Mouse (Mus musculus) kidney, embryonic 15.5 days (tissue): Measurements from ENCODE around the gene Mvb12b. TPM values are rescaled to one million over a fixed set of nuclear protein-coding genes. Genes with fewer than 3 reads are reported as not detected.
A peak's percentile ranks its signal among the peaks of the same experiment; 100 is the strongest.

Source experiments
- ATAC-seq: fragments of 200-750 bp; cut with Nextera tagmentation; replicated peaks from 2 replicates; pipeline ENCODE4 v1.8.0; 2017; ENCODE audit warnings: moderate TSS enrichment; ENCODE audit not compliant: low FRiP score
- H3K27ac ChIP-seq: fragments of 300-500 bp; sonication (generic); 2 replicates; pipeline ENCODE4 v1.5.1; 2015; ENCODE audit warnings: mild to moderate bottlenecking, inconsistent platforms
- H3K27me3 ChIP-seq: fragments of 300-500 bp; sonication (generic); 2 replicates; pipeline ENCODE4 v1.6.1; 2015; ENCODE audit warnings: inconsistent platforms
- H3K36me3 ChIP-seq: fragments of 300-500 bp; sonication (generic); 2 replicates; pipeline ENCODE4 v1.6.1; 2015; ENCODE audit warnings: inconsistent platforms
- H3K4me1 ChIP-seq: fragments of 300-500 bp; sonication (generic); 2 replicates; pipeline ENCODE4 v1.6.1; 2015; ENCODE audit warnings: inconsistent platforms
- H3K4me2 ChIP-seq: fragments of 300-500 bp; sonication (generic); 2 replicates; pipeline ENCODE4 v1.6.1; 2015; ENCODE audit warnings: moderate library complexity, mild to moderate bottlenecking, inconsistent platforms
- H3K4me3 ChIP-seq: fragments of 300-500 bp; sonication (generic); replicated peaks from 2 replicates; pipeline ENCODE4 v1.5.1; 2015; ENCODE audit warnings: mild to moderate bottlenecking, inconsistent platforms
- H3K9ac ChIP-seq: fragments of 300-500 bp; sonication (generic); 2 replicates; pipeline ENCODE4 v1.6.1; 2015; ENCODE audit warnings: mild to moderate bottlenecking, inconsistent platforms
- H3K9me3 ChIP-seq: fragments of 300-500 bp; sonication (generic); replicated peaks from 2 replicates; pipeline ENCODE4 v1.6.1; 2016; ENCODE audit warnings: inconsistent platforms
- whole genome bisulfite sequencing: fragments of 180-500 bp; shearing (Covaris S2); methylation state at CpG from one replicate; pipeline ENCODE4 v1.1.7; 2015; ENCODE audit warnings: mixed read lengths; 5-methylcytosine and 5-hydroxymethylcytosine counted together
- polyA plus RNA-seq: library from polyadenylated mRNA; unstranded; fragments of >200 nt; fragmentation: Nextera tagmentation; extraction: Ambion mirVana; gene quantifications from 2 replicates; pipeline ENCODE4 v1.2.1, GENCODE M21; 2015

Mvb12b gene
- polyA plus RNA-seq, 1 experiment from 2014 or later = 18.4 TPM

DNA sequence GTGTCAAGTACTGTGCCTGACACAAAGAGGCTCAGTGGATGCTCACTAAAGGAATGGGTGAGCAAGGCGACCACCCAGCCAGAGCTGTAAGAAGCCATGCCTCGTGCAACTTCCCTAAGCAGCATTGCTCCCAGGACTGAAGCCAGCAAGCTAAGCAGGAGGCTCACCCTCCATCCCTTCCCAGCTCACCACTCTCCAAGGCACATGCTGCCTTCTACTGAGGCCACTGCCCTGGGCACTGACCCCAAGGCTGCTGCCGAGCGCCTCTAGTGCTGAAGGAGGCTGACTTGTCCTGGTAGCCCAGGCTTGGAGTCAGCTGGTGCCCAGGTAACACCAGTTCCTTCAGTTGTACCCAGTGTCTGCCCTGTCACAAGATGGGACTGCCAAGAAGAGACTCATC lies 45.8 kb downstream of the Mvb12b start:
- ATAC-seq = no peak

DNA sequence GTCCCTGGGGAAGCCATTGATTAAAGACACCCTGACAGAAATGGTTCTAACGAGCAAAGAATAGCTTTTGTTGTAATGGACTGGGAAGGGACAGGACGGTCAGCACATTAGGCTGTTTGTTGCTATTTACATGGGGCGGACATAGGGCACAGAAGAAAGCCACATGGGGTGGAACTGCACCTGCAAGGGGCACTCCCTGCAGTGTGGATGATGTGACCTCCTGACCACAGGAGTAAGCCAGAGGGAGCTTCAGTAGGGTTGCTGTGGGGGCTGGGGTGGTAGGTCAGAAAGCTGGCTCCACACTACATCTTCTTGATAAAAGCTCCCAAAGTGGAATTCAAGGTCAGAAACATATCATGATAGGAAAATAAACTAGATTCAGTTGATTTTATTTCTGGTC lies 47.3 kb downstream of the Mvb12b start:
- Histone ChIP-seq H3K9me3 (no peaks in the 10 kb centered on the region), H3K9ac (no peak overlapping the region), H3K4me1 (peaks cover 21% of the 10 kb centered on the region; the same call in 1 of the 2 replicates), H3K4me2 (no peak overlapping the region), H3K4me3 (no peak overlapping the region), H3K36me3 (peaks cover 10% of the 10 kb centered on the region; the same call in 1 of the 2 replicates), H3K27me3 (no peaks in the 10 kb centered on the region), H3K27ac (no peak overlapping the region)
- WGBS = 72% methylated on average over 3 of the region's 3 CpGs
- no peak for ATAC-seq

More for the DNA sequence above, 45.8 kb downstream of the Mvb12b start:
- Histone ChIP-seq H3K27ac (no peak overlapping the region), H3K36me3 (peaks cover 10% of the 10 kb centered on the region; the same call in 1 of the 2 replicates), H3K4me3 (no peak overlapping the region), H3K4me2 (no peak overlapping the region), H3K4me1 (peaks cover 25% of the 10 kb centered on the region), H3K9me3 (no peaks in the 10 kb centered on the region), H3K9ac (no peak overlapping the region), H3K27me3 (no peaks in the 10 kb centered on the region)
- WGBS = 74% methylated on average over 4 of the region's 4 CpGs

DNA sequence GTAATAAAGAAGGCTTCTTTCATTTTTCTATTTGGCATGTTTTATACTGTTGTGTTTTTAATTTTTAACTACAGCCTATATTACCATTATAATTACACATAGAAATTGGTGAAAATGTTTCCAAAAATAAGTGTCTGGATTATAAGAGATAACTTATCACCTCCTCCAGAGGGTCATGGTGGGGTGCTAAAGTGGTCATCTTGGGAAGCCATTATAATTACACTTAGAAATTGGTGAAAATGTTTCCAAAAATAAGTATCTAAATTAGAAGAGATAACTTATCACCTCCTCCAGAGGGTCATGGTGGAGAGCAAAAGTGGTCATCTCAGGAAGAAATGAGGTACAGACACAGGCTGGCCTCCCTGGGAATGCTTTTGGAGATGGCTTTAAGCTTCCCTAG lies 48.5 kb downstream of the Mvb12b start:
- Histone ChIP-seq H3K27me3 (no peaks in the 10 kb centered on the region), H3K4me1 (peaks cover 21% of the 10 kb centered on the region; the same call in 1 of the 2 replicates), H3K27ac (no peak overlapping the region), H3K4me3 (no peak overlapping the region), H3K9me3 (no peaks in the 10 kb centered on the region), H3K4me2 (no peak overlapping the region), H3K9ac (no peak overlapping the region), H3K36me3 (peaks cover 14% of the 10 kb centered on the region)
- ATAC-seq = no peak

DNA sequence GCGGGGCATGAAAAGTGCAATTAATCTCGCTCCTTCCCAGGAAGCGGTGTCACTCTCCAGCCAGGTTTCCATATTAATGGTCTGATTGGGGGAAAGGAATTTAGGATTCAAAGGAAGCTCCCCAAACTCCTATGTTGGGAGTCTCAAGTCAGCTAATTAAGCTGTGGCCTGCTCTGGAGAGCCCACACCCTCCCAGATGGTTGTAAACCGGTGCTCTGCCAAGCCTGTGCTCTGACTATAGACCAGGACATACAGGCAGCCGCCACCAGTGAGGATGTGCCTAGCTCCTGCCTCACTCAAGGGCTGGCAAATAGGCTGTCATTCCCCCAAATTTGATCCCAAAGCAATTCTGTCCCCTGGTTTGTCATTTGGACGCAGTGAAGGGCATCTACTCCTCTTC lies 50.4 kb downstream of the Mvb12b start:
- Histone ChIP-seq H3K4me3 (no peak overlapping the region), H3K9me3 (no peaks in the 10 kb centered on the region), H3K4me1 (peaks cover 12% of the 10 kb centered on the region; the same call in 1 of the 2 replicates), H3K9ac (no peak overlapping the region), H3K36me3 (peaks cover 19% of the 10 kb centered on the region), H3K27ac (no peak overlapping the region), H3K27me3 (no peaks in the 10 kb centered on the region), H3K4me2 (no peak overlapping the region)
- WGBS = 65% methylated on average over 6 of the region's 6 CpGs
- ATAC-seq = no peak

DNA sequence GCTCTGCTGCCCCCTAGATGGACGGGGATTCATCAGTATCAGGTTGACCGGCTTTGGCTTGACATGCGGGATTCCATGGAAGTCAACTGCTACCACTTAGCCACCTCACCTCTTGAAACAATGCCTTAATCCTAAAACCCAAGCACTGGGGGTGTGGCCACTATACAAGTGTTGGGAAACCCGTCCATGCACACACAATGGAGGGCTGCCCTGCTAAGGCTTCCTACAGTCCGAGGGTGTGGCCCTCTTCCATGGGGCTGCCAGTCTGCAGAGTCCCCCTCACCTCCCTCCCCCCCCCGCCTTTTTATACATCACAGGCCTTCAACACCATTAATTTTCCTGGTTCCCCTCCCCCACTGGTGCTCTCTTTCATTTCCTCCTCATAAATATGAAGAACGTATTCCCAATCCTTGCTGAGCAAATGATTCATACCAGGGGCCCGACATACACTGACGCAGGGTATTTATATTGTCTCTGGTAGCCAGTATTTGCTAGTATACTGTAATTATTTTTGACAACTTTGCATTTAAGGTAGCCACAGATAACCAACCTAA lies 51.0 kb downstream of the Mvb12b start:
- no peak for ATAC-seq
- H3K4me2 ChIP-seq = no peak overlapping the region
- WGBS = 55% methylated on average over 9 of the region's 9 CpGs
- peaks cover 12% of the 10 kb centered on the region; the same call in 1 of the 2 replicates for H3K4me1 ChIP-seq
- H3K4me3 ChIP-seq = no peak overlapping the region
- peaks cover 23% of the 10 kb centered on the region for H3K36me3 ChIP-seq
- no peak overlapping the region for H3K9ac ChIP-seq
- H3K27ac ChIP-seq = no peak overlapping the region
- no peaks in the 10 kb centered on the region for H3K27me3 ChIP-seq
- H3K9me3 ChIP-seq = no peaks in the 10 kb centered on the region

DNA sequence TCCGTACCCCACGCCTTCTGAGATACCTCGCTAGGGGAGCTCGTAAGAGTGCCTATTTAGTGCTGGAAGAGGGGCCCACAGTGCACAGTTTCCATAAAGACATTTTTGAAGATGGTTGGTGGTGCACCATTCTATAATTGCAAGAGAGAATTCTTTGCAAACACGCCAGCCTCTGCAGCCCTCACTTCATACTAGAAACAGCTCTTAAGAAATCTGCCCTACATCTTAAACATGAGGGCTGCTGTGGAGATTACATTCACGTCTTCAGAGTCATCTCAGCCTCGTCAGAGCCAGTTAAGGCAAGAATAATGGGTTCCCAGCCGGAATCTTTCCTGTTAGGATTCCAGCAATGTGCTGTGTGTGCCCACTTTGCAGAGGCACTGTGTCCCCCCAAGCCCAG lies 52.7 kb downstream of the Mvb12b start:
- 91% methylated on average over 8 of the region's 8 CpGs for WGBS
- peaks cover 8% of the 10 kb centered on the region; the same call in 1 of the 2 replicates for H3K4me1 ChIP-seq
- H3K4me3 ChIP-seq = no peak overlapping the region

DNA sequence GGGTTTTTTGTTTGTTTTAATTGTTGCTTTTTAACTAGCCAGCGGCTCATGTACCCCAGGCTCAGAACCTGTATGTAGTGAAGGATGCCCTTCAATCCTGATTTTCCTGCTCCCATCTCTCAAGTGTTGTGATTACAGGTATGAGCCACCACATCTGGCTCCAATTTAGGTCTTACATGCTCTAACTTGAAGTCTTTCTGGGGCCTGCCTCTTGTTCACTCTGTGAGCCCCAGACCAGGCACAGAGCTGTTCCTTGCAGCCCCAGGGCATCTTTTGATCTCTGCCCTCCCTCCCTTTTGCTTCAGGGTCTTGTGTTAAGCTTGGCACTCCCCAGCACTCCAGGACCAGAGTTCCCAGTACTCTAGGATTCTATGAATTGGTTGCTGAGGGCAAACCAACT lies 53.8 kb downstream of the Mvb12b start:
- Histone ChIP-seq H3K4me3 (no peak overlapping the region), H3K4me1 (peaks cover 8% of the 10 kb centered on the region; the same call in 1 of the 2 replicates), H3K27ac (no peak overlapping the region), H3K27me3 (no peaks in the 10 kb centered on the region), H3K9me3 (no peaks in the 10 kb centered on the region), H3K36me3 (peaks cover 32% of the 10 kb centered on the region), H3K4me2 (no peak overlapping the region), H3K9ac (no peak overlapping the region)
- no peak for ATAC-seq
- 86% methylated on average over 1 of the region's 1 CpGs for WGBS

More for the DNA sequence above, 52.7 kb downstream of the Mvb12b start:
- ATAC-seq = no peak
- peaks cover 28% of the 10 kb centered on the region for H3K36me3 ChIP-seq
- H3K4me2 ChIP-seq = no peak overlapping the region
- H3K27me3 ChIP-seq = no peaks in the 10 kb centered on the region
- H3K9me3 ChIP-seq = no peaks in the 10 kb centered on the region
- no peak overlapping the region for H3K9ac ChIP-seq
- H3K27ac ChIP-seq = no peak overlapping the region

DNA sequence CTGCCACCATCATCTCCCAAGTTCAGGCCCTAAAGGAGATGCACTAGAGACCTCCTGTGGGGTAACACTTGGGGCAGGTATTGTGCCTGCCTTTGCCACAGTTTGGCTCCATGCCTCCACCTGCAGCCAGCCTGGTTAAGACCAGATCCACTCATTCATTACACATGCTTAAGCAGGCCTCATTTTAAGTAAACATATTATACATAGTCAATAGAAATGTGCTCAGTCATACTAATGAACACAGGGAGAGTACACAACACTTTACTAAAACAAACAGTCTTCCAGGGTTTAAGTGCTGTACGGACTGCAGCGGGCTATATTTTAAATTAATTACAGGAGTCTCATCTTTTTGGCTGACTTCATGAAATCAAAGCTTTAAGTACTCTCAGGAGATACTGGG lies 57.9 kb downstream of the Mvb12b start:
- Histone ChIP-seq H3K27me3 (no peaks in the 10 kb centered on the region), H3K4me2 (no peak overlapping the region), H3K9me3 (no peaks in the 10 kb centered on the region), H3K4me3 (no peak overlapping the region), H3K9ac (no peak overlapping the region), H3K27ac (no peak overlapping the region), H3K4me1 (peaks cover 4% of the 10 kb centered on the region; the same call in 1 of the 2 replicates), H3K36me3 (peaks cover 49% of the 10 kb centered on the region)
- WGBS = 82% methylated on average over 2 of the region's 2 CpGs
- no peak for ATAC-seq

DNA sequence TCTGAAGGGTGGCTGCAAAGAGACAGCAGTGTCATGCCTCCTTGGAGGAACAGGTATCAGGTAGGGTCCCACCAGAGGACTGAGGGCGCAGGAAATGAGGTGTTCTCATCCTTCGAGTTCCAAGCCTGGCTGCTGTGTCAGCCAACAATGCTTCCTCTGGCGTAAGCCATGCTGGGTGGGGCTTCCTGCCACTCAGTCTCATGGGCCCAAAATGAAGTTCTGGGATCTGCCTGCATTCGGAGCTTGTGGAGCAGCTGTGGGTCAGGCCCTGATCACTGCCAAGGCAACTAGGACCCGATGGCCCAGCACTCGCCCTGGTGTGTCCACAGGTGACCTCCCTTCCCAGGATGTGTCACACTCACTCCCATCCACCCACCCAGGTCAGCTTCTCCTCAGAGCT lies 61.0 kb downstream of the Mvb12b start:
- Histone ChIP-seq H3K36me3 (peaks cover 57% of the 10 kb centered on the region), H3K9me3 (no peaks in the 10 kb centered on the region), H3K27ac (no peak overlapping the region), H3K4me2 (no peak overlapping the region), H3K9ac (no peak overlapping the region), H3K4me1 (peaks cover 9% of the 10 kb centered on the region), H3K27me3 (no peaks in the 10 kb centered on the region), H3K4me3 (no peak overlapping the region)
- no peak for ATAC-seq
- whole genome bisulfite sequencing = 84% methylated on average over 6 of the region's 6 CpGs

DNA sequence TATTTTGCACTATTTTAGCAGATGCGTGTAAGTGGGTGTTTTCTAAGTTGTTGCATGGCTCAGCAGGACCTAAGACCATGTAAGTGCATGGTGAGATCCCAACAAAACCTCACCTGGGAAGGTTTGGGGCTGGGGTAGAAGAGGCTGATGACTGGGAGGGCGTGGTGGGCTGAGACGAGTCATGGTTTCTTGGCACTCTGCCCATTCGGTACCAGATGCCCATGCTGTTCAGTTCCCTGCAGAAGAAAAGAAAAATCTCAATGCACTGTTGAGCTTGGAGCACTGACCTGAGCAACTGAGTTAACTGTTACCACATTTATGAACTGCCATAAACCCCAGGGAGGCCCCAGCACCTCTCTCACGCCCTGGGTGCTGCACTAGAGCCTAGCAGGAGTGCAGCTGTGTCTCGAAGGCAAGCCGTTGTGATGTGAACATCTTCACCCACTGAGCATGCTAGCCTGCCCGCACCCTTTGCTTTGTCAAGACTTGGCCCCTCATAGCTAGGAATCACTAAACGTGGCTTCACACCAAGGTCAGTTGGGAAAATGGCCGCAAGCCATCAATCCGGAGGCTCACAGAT lies 62.7 kb downstream of the Mvb12b start:
- H3K9ac ChIP-seq = no peak overlapping the region
- peaks cover 66% of the 10 kb centered on the region for H3K36me3 ChIP-seq
- no peak overlapping the region for H3K4me3 ChIP-seq
- peaks cover 10% of the 10 kb centered on the region for H3K4me1 ChIP-seq
- H3K4me2 ChIP-seq = no peak overlapping the region
- no peak for ATAC-seq
- H3K27me3 ChIP-seq = no peaks in the 10 kb centered on the region
- no peaks in the 10 kb centered on the region for H3K9me3 ChIP-seq
- WGBS = 82% methylated on average over 11 of the region's 11 CpGs
- no peak overlapping the region for H3K27ac ChIP-seq

DNA sequence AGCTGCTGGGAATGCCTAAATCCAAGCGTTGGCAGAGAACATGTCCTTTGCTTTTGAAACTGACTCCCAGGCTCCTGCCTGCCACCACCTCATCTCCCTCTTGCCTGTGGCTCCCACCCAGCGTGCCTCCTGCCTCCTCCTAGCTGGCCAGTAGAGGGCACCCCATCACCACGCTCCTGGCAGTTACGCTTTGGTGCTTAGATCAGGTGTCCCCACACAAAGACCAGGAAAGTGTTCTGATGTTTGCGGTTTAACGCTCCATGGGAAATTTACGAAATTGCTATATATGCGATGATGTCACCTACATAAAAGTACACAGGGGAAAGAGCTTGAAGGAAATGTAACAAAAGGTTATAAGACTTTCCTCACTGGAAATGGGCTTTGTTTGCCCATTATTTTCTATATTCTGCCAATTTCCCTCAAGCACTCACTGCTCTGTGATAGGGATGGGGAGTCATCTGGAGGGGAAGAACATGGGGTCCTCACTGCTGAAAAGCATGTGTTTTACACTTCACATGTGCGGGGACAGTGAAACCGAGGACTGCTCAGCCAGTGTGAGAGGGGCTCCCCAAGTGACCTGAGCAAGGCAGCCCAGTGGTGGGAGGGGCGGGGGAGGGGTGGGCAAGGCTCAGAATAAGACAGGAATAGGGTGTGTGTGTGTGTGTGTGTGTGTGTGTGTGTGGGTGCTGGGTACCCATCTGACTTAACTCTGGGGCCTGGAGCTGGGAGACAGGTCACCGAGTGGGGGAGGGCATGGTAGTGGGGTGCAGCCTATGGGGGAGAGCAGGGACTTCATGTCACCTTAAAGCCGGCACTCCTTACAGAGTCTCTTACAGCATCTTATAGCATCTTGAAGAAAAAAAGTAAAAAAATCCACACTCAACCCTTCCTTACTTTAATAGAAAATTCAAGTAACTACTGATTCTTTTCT lies 65.8 kb downstream of the Mvb12b start:
- peak; percentile 73; the same call in 1 of the 2 replicates for ATAC-seq
- H3K4me1 ChIP-seq = peaks cover 7% of the 10 kb centered on the region
- H3K27ac ChIP-seq = no peak overlapping the region
- H3K27me3 ChIP-seq = no peaks in the 10 kb centered on the region
- no peak overlapping the region for H3K4me2 ChIP-seq
- H3K9me3 ChIP-seq = no peaks in the 10 kb centered on the region
- WGBS = 28% methylated on average over 13 of the region's 13 CpGs
- H3K36me3 ChIP-seq = peaks cover 79% of the 10 kb centered on the region
- no peak overlapping the region for H3K4me3 ChIP-seq
- no peak overlapping the region for H3K9ac ChIP-seq

DNA sequence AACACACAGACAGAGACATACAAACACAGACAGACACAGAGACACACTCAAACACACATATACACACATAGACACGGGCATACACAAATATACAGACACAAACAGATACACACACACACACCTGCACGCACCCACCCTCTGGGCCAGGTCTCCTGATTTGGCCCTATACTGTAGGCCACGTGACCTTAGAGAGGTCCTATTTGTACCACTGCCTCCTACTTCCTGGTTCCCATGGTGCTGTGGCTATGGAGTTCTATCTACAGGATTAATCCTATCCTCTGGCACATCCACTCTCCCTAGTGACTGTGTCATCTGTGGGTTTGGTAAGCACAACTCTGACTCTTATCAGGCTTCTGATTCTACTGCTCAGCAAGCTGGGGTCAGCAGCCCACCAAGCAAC lies 67.3 kb downstream of the Mvb12b start:
- 88% methylated on average over 3 of the region's 3 CpGs for WGBS
- H3K36me3 ChIP-seq = peaks cover 69% of the 10 kb centered on the region

More for the DNA sequence above, 67.3 kb downstream of the Mvb12b start:
- peaks cover 6% of the 10 kb centered on the region for H3K4me1 ChIP-seq
- no peak overlapping the region for H3K4me3 ChIP-seq
- no peak for ATAC-seq
- no peaks in the 10 kb centered on the region for H3K9me3 ChIP-seq
- no peak overlapping the region for H3K27ac ChIP-seq
- no peak overlapping the region for H3K9ac ChIP-seq
- H3K4me2 ChIP-seq = no peak overlapping the region
- H3K27me3 ChIP-seq = no peaks in the 10 kb centered on the region
